Mouse (Mus musculus): Measurements from ENCODE around the gene Frk.

- TF ChIP-seq POLR2A (IDR thresholded peaks at IDR 0.05; ENCODE audit: low read depth, low read length) (no peak), CTCF (IDR thresholded peaks at IDR 0.05; ENCODE audit: borderline replicate concordance, insufficient read depth, low read length) (no peak)
Measured at GRCm38 (mm10) chr10:34541717-34542490, 58.7 kb downstream of the Frk start.
